Mouse (Mus musculus): ENCODE data around the gene Akap11. TPM values are rescaled to one million over a fixed set of nuclear protein-coding genes. Genes with fewer than 3 reads are reported as not detected.

The Akap11 gene
- polyA plus RNA-seq, 1 experiment from 2014 or later, result 20.0 TPM

GRCm38 (mm10) chr14:78526475-78526874 is 10.1 kb downstream of the Akap11 start:
- WGBS, result 16% methylated on average over 3 of the region's 3 CpGs

GRCm38 (mm10) chr14:78525611-78526457 is 10.8 kb downstream of the Akap11 start:
- H3K27me3 ChIP-seq, result no peaks in the 10 kb centered on the region
- 54% methylated on average over 3 of the region's 3 CpGs for WGBS
- no peak overlapping the region for H3K9ac ChIP-seq
- no peak overlapping the region for H3K4me2 ChIP-seq
- H3K27ac ChIP-seq, result peak overlapping the region; percentile 51; the same call in 1 of the 2 replicates
- H3K4me1 ChIP-seq, result peaks cover 51% of the 10 kb centered on the region
- H3K36me3 ChIP-seq, result 0 out of 2 replicates have a peak, but pooled peaks cover 7% of the 10 kb centered on the region
- H3K4me3 ChIP-seq (replicated peaks), result no peak overlapping the region
- H3K9me3 ChIP-seq (replicated peaks), result no peaks in the 10 kb centered on the region
- peak; percentile 53 for ATAC-seq (replicated peaks; ENCODE audit: low FRiP score)

More at GRCm38 (mm10) chr14:78526475-78526874, 10.1 kb downstream of the Akap11 start:
- peak; percentile 54; the same call in 1 of the 2 replicates for ATAC-seq (replicated peaks; ENCODE audit: low FRiP score)
- Histone ChIP-seq H3K4me3 (replicated peaks) (no peak overlapping the region), H3K4me1 (peaks cover 52% of the 10 kb centered on the region), H3K27me3 (no peaks in the 10 kb centered on the region), H3K9ac (no peak overlapping the region), H3K4me2 (0 out of 2 replicates have a peak overlapping the region, but pooled peaks have one; percentile 25), H3K27ac (peak overlapping the region; percentile 68; the same call in 1 of the 2 replicates), H3K36me3 (0 out of 2 replicates have a peak, but pooled peaks cover 5% of the 10 kb centered on the region), H3K9me3 (replicated peaks) (no peaks in the 10 kb centered on the region)

GRCm38 (mm10) chr14:78525059-78525458 is 11.5 kb downstream of the Akap11 start:
- Histone ChIP-seq H3K9ac (no peak overlapping the region), H3K27ac (no peak overlapping the region), H3K4me1 (peaks cover 47% of the 10 kb centered on the region), H3K9me3 (replicated peaks) (no peaks in the 10 kb centered on the region), H3K36me3 (peaks cover 11% of the 10 kb centered on the region; the same call in 1 of the 2 replicates), H3K4me3 (replicated peaks) (no peak overlapping the region), H3K4me2 (no peak overlapping the region), H3K27me3 (no peaks in the 10 kb centered on the region)
- 86% methylated on average over 2 of the region's 2 CpGs for WGBS
- no peak for ATAC-seq (replicated peaks; ENCODE audit: low FRiP score)

GRCm38 (mm10) chr14:78510713-78511112 is 25.9 kb downstream of the Akap11 start:
- H3K36me3 ChIP-seq, result peaks cover 86% of the 10 kb centered on the region
- H3K4me3 ChIP-seq (replicated peaks), result no peak overlapping the region
- H3K4me2 ChIP-seq, result no peak overlapping the region
- WGBS, result 86% methylated on average over 9 of the region's 9 CpGs
- no peak overlapping the region for H3K9ac ChIP-seq
- no peaks in the 10 kb centered on the region for H3K27me3 ChIP-seq
- no peaks in the 10 kb centered on the region for H3K9me3 ChIP-seq (replicated peaks)
- H3K4me1 ChIP-seq, result no peaks in the 10 kb centered on the region
- ATAC-seq (replicated peaks; ENCODE audit: low FRiP score), result no peak
- H3K27ac ChIP-seq, result no peak overlapping the region

- H3K27ac ChIP-seq, result no peak overlapping the region
- H3K4me1 ChIP-seq, result no peaks in the 10 kb centered on the region
- H3K9me3 ChIP-seq (replicated peaks), result no peaks in the 10 kb centered on the region
- H3K4me3 ChIP-seq (replicated peaks), result no peak overlapping the region
- 92% methylated on average over 6 of the region's 6 CpGs for WGBS
- H3K27me3 ChIP-seq, result no peaks in the 10 kb centered on the region
- H3K4me2 ChIP-seq, result no peak overlapping the region
- no peak for ATAC-seq (replicated peaks; ENCODE audit: low FRiP score)
- no peak overlapping the region for H3K9ac ChIP-seq
- H3K36me3 ChIP-seq, result peaks cover 91% of the 10 kb centered on the region
Measured at GRCm38 (mm10) chr14:78509791-78510190, 26.8 kb downstream of the Akap11 start.

GRCm38 (mm10) chr14:78500578-78500977 is 36.0 kb downstream of the Akap11 start:
- ATAC-seq (replicated peaks; ENCODE audit: low FRiP score), result no peak
- H3K9me3 ChIP-seq (replicated peaks), result no peaks in the 10 kb centered on the region
- 74% methylated on average over 3 of the region's 3 CpGs for WGBS
- no peaks in the 10 kb centered on the region for H3K4me1 ChIP-seq
- no peak overlapping the region for H3K9ac ChIP-seq
- no peak overlapping the region for H3K4me3 ChIP-seq (replicated peaks)
- H3K27me3 ChIP-seq, result no peaks in the 10 kb centered on the region
- H3K27ac ChIP-seq, result no peak overlapping the region
- peaks cover 56% of the 10 kb centered on the region for H3K36me3 ChIP-seq
- H3K4me2 ChIP-seq, result no peak overlapping the region

- H3K9ac ChIP-seq, result no peak overlapping the region
- H3K4me3 ChIP-seq (replicated peaks), result no peak overlapping the region
- no peak for ATAC-seq (replicated peaks; ENCODE audit: low FRiP score)
- H3K4me1 ChIP-seq, result no peaks in the 10 kb centered on the region
- H3K27me3 ChIP-seq, result no peaks in the 10 kb centered on the region
- peaks cover 62% of the 10 kb centered on the region for H3K36me3 ChIP-seq
- WGBS, result 92% methylated on average over 4 of the region's 4 CpGs
- H3K9me3 ChIP-seq (replicated peaks), result no peaks in the 10 kb centered on the region
- H3K27ac ChIP-seq, result no peak overlapping the region
- H3K4me2 ChIP-seq, result no peak overlapping the region
Measured at GRCm38 (mm10) chr14:78496691-78497090, 39.9 kb downstream of the Akap11 start.

GRCm38 (mm10) chr14:78495241-78495640 is 41.4 kb downstream of the Akap11 start:
- WGBS, result 85% methylated on average over 4 of the region's 4 CpGs
- Histone ChIP-seq H3K27ac (no peak overlapping the region), H3K36me3 (peaks cover 65% of the 10 kb centered on the region), H3K4me2 (no peak overlapping the region), H3K9me3 (replicated peaks) (no peaks in the 10 kb centered on the region), H3K4me1 (no peaks in the 10 kb centered on the region), H3K9ac (no peak overlapping the region), H3K4me3 (replicated peaks) (no peak overlapping the region), H3K27me3 (no peaks in the 10 kb centered on the region)
- ATAC-seq (replicated peaks; ENCODE audit: low FRiP score), result no peak

- Histone ChIP-seq H3K9ac (no peak overlapping the region), H3K36me3 (peaks cover 54% of the 10 kb centered on the region), H3K4me2 (no peak overlapping the region), H3K27ac (no peak overlapping the region), H3K4me3 (replicated peaks) (no peak overlapping the region), H3K9me3 (replicated peaks) (no peaks in the 10 kb centered on the region), H3K4me1 (no peaks in the 10 kb centered on the region), H3K27me3 (no peaks in the 10 kb centered on the region)
- ATAC-seq (replicated peaks; ENCODE audit: low FRiP score), result no peak
- 87% methylated on average over 9 of the region's 9 CpGs for WGBS
Measured at GRCm38 (mm10) chr14:78492602-78493001, 44.0 kb downstream of the Akap11 start.

- no peak overlapping the region for H3K4me3 ChIP-seq (replicated peaks)
- no peak overlapping the region for H3K27ac ChIP-seq
- no peak overlapping the region for H3K9ac ChIP-seq
- no peaks in the 10 kb centered on the region for H3K27me3 ChIP-seq
- H3K4me1 ChIP-seq, result no peaks in the 10 kb centered on the region
- ATAC-seq (replicated peaks; ENCODE audit: low FRiP score), result no peak
- no peaks in the 10 kb centered on the region for H3K9me3 ChIP-seq (replicated peaks)
- H3K36me3 ChIP-seq, result peaks cover 46% of the 10 kb centered on the region
- H3K4me2 ChIP-seq, result no peak overlapping the region
Measured at GRCm38 (mm10) chr14:78491432-78491831, 45.2 kb downstream of the Akap11 start.

GRCm38 (mm10) chr14:78482385-78483231 is 54.0 kb downstream of the Akap11 start:
- ATAC-seq (replicated peaks; ENCODE audit: low FRiP score), result peak; percentile 82; the same call in 1 of the 2 replicates
- Histone ChIP-seq H3K4me2 (peak overlapping the region; percentile 47), H3K36me3 (no peaks in the 10 kb centered on the region)

GRCm38 (mm10) chr14:78474058-78474457 is 62.5 kb downstream of the Akap11 start:
- Histone ChIP-seq H3K27me3 (no peaks in the 10 kb centered on the region), H3K9me3 (replicated peaks) (no peaks in the 10 kb centered on the region), H3K4me2 (no peak overlapping the region), H3K36me3 (no peaks in the 10 kb centered on the region), H3K27ac (no peak overlapping the region), H3K4me3 (replicated peaks) (no peak overlapping the region), H3K9ac (no peak overlapping the region), H3K4me1 (peaks cover 1% of the 10 kb centered on the region; the same call in 1 of the 2 replicates)
- ATAC-seq (replicated peaks; ENCODE audit: low FRiP score), result no peak
- 94% methylated on average over 3 of the region's 3 CpGs for WGBS

More at GRCm38 (mm10) chr14:78482385-78483231, 54.0 kb downstream of the Akap11 start:
- Histone ChIP-seq H3K9ac (no peak overlapping the region), H3K27me3 (no peaks in the 10 kb centered on the region), H3K27ac (no peak overlapping the region), H3K9me3 (replicated peaks) (no peaks in the 10 kb centered on the region), H3K4me1 (peaks cover 4% of the 10 kb centered on the region; the same call in 1 of the 2 replicates), H3K4me3 (replicated peaks) (no peak overlapping the region)
- WGBS, result 23% methylated on average over 14 of the region's 14 CpGs

Measured in kidney, embryonic 15.5 days (tissue).